Mouse (Mus musculus): ENCODE measurements around the gene Galnt3. TPM values are rescaled to one million over a fixed set of nuclear protein-coding genes. Genes with fewer than 3 reads are reported as not detected.

Galnt3 gene
- polyA plus RNA-seq, 1 experiment from 2014 or later, result 0.31 TPM

- H3K4me3 ChIP-seq (ENCODE audit: low read depth, low read length), result no peak overlapping the region
- WGBS (ENCODE audit: insufficient replicate concordance), result 75% methylated on average over 2 of the region's 2 CpGs
Measured at GRCm38 (mm10) chr2:66151436-66151835, 26.6 kb upstream of the Galnt3 start.

GRCm38 (mm10) chr2:66150531-66150930 lies 25.7 kb upstream of the Galnt3 start:
- Histone ChIP-seq H3K4me3 (ENCODE audit: low read depth, low read length) (no peak overlapping the region), H3K27ac (ENCODE audit: low read depth) (no peak overlapping the region), H3K9ac (replicated peaks) (no peak overlapping the region), H3K4me2 (ENCODE audit: low read depth, low read length) (no peak overlapping the region), H3K4me1 (ENCODE audit: insufficient read depth) (no peaks in the 10 kb centered on the region), H3K9me3 (ENCODE audit: low read length) (no peaks in the 10 kb centered on the region), H3K27me3 (ENCODE audit: insufficient read depth, low read length) (no peaks in the 10 kb centered on the region), H3K36me3 (replicated peaks; ENCODE audit: insufficient read depth, low read length) (no peaks in the 10 kb centered on the region)
- 49% methylated on average over 3 of the region's 3 CpGs for WGBS (ENCODE audit: insufficient replicate concordance)
- no peak for DNase-seq
- no peak for ATAC-seq
- TF ChIP-seq EP300 (IDR thresholded peaks at IDR 0.05; ENCODE audit: low read depth) (no peak), CTCF (IDR thresholded peaks at IDR 0.05; ENCODE audit: low read depth) (no peak)

More at GRCm38 (mm10) chr2:66151436-66151835, 26.6 kb upstream of the Galnt3 start:
- Histone ChIP-seq H3K27ac (ENCODE audit: low read depth) (no peak overlapping the region), H3K4me2 (ENCODE audit: low read depth, low read length) (no peak overlapping the region), H3K9me3 (ENCODE audit: low read length) (no peaks in the 10 kb centered on the region), H3K36me3 (replicated peaks; ENCODE audit: insufficient read depth, low read length) (no peaks in the 10 kb centered on the region), H3K9ac (replicated peaks) (no peak overlapping the region), H3K4me1 (ENCODE audit: insufficient read depth) (no peaks in the 10 kb centered on the region), H3K27me3 (ENCODE audit: insufficient read depth, low read length) (no peaks in the 10 kb centered on the region)
- TF ChIP-seq CTCF (IDR thresholded peaks at IDR 0.05; ENCODE audit: low read depth) (no peak), EP300 (IDR thresholded peaks at IDR 0.05; ENCODE audit: low read depth) (no peak)
- DNase-seq (no peak), ATAC-seq (no peak)

- DNase-seq, result no peak
- H3K4me3 ChIP-seq (ENCODE audit: low read depth, low read length), result no peak overlapping the region
- H3K27ac ChIP-seq (ENCODE audit: low read depth), result no peak overlapping the region
- no peak overlapping the region for H3K4me2 ChIP-seq (ENCODE audit: low read depth, low read length)
- H3K4me1 ChIP-seq (ENCODE audit: insufficient read depth), result no peaks in the 10 kb centered on the region
- H3K9me3 ChIP-seq (ENCODE audit: low read length), result no peaks in the 10 kb centered on the region
- TF ChIP-seq EP300 (IDR thresholded peaks at IDR 0.05; ENCODE audit: low read depth), result no peak
- no peak for TF ChIP-seq CTCF (IDR thresholded peaks at IDR 0.05; ENCODE audit: low read depth)
- ATAC-seq, result no peak
- no peaks in the 10 kb centered on the region for H3K27me3 ChIP-seq (ENCODE audit: insufficient read depth, low read length)
- H3K36me3 ChIP-seq (replicated peaks; ENCODE audit: insufficient read depth, low read length), result no peaks in the 10 kb centered on the region
- WGBS (ENCODE audit: insufficient replicate concordance), result 61% methylated on average over 10 of the region's 10 CpGs
- no peak overlapping the region for H3K9ac ChIP-seq (replicated peaks)
Measured at GRCm38 (mm10) chr2:66148654-66149230, 23.9 kb upstream of the Galnt3 start.

DNA sequence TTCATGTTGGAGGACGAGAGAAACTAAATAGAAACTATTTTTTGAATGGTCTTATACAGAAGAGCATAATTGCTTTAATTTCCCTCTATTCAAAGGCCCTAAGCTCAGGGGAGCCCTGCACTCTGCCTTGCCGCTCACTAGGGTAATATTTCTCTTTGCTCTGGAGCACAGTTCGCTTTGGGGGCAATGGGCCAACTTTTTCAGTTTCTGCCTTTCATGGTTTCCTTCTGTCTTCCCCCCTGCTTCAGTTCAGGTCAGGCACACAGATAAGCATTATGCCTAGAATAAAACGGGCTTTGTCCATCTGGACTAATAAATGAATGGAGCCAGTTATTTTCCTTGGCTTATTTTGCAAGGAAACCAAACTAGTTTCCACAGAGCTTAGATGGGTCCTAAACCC lies 21.7 kb upstream of the Galnt3 start:
- ATAC-seq, result no peak
- DNase-seq, result no peak
- H3K36me3 ChIP-seq (replicated peaks; ENCODE audit: insufficient read depth, low read length), result no peaks in the 10 kb centered on the region
- no peak overlapping the region for H3K4me2 ChIP-seq (ENCODE audit: low read depth, low read length)
- no peaks in the 10 kb centered on the region for H3K4me1 ChIP-seq (ENCODE audit: insufficient read depth)
- H3K9me3 ChIP-seq (ENCODE audit: low read length), result no peaks in the 10 kb centered on the region
- H3K27me3 ChIP-seq (ENCODE audit: insufficient read depth, low read length), result no peaks in the 10 kb centered on the region
- H3K9ac ChIP-seq (replicated peaks), result no peak overlapping the region
- WGBS (ENCODE audit: insufficient replicate concordance), result 67% methylated on average over 4 of the region's 4 CpGs
- TF ChIP-seq EP300 (IDR thresholded peaks at IDR 0.05; ENCODE audit: low read depth), result no peak
- TF ChIP-seq CTCF (IDR thresholded peaks at IDR 0.05; ENCODE audit: low read depth), result no peak
- no peak overlapping the region for H3K27ac ChIP-seq (ENCODE audit: low read depth)
- no peak overlapping the region for H3K4me3 ChIP-seq (ENCODE audit: low read depth, low read length)

DNA sequence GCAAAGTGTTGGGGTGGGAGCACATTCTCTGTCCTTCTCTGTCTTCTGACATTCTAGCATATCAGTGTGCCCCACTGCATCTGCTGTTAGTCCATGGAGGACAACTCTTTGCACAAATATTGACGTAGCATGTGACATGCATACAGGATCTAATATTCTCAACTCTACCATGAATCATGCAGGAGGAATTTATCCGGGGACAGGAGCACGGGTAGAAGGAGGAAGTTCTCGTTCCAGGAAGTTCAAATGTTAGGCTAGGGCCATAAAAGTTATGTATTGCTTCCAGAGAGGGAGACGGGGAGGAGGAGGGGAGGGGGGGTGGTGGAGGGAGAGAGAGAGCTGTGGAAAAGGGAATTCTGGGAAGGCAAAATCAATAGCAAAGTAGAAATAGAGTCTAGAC lies 20.0 kb upstream of the Galnt3 start:
- H3K27ac ChIP-seq (ENCODE audit: low read depth), result no peak overlapping the region
- no peak overlapping the region for H3K9ac ChIP-seq (replicated peaks)
- no peaks in the 10 kb centered on the region for H3K9me3 ChIP-seq (ENCODE audit: low read length)
- H3K4me1 ChIP-seq (ENCODE audit: insufficient read depth), result no peaks in the 10 kb centered on the region
- H3K36me3 ChIP-seq (replicated peaks; ENCODE audit: insufficient read depth, low read length), result no peaks in the 10 kb centered on the region
- no peak overlapping the region for H3K4me3 ChIP-seq (ENCODE audit: low read depth, low read length)
- no peak overlapping the region for H3K4me2 ChIP-seq (ENCODE audit: low read depth, low read length)
- no peak for ATAC-seq
- no peaks in the 10 kb centered on the region for H3K27me3 ChIP-seq (ENCODE audit: insufficient read depth, low read length)
- DNase-seq, result no peak
- 30% methylated on average over 5 of the region's 5 CpGs for WGBS (ENCODE audit: insufficient replicate concordance)
- TF ChIP-seq CTCF (IDR thresholded peaks at IDR 0.05; ENCODE audit: low read depth) (no peak), EP300 (IDR thresholded peaks at IDR 0.05; ENCODE audit: low read depth) (no peak)

- H3K4me1 ChIP-seq (ENCODE audit: insufficient read depth), result no peaks in the 10 kb centered on the region
- H3K36me3 ChIP-seq (replicated peaks; ENCODE audit: insufficient read depth, low read length), result no peaks in the 10 kb centered on the region
- H3K9ac ChIP-seq (replicated peaks), result no peak overlapping the region
- no peaks in the 10 kb centered on the region for H3K9me3 ChIP-seq (ENCODE audit: low read length)
- no peak overlapping the region for H3K27ac ChIP-seq (ENCODE audit: low read depth)
- DNase-seq (no peak), ATAC-seq (no peak)
- H3K4me2 ChIP-seq (ENCODE audit: low read depth, low read length), result no peak overlapping the region
- no peak overlapping the region for H3K4me3 ChIP-seq (ENCODE audit: low read depth, low read length)
- WGBS (ENCODE audit: insufficient replicate concordance), result 72% methylated on average over 4 of the region's 4 CpGs
- TF ChIP-seq EP300 (IDR thresholded peaks at IDR 0.05; ENCODE audit: low read depth) (no peak), CTCF (IDR thresholded peaks at IDR 0.05; ENCODE audit: low read depth) (no peak)
- no peaks in the 10 kb centered on the region for H3K27me3 ChIP-seq (ENCODE audit: insufficient read depth, low read length)
Measured at GRCm38 (mm10) chr2:66143284-66143683, 18.5 kb upstream of the Galnt3 start.

GRCm38 (mm10) chr2:66142711-66143110 lies 17.9 kb upstream of the Galnt3 start:
- no peak for ATAC-seq
- TF ChIP-seq EP300 (IDR thresholded peaks at IDR 0.05; ENCODE audit: low read depth) (no peak), CTCF (IDR thresholded peaks at IDR 0.05; ENCODE audit: low read depth) (no peak)
- WGBS (ENCODE audit: insufficient replicate concordance), result 72% methylated on average over 2 of the region's 2 CpGs

More at GRCm38 (mm10) chr2:66142711-66143110, 17.9 kb upstream of the Galnt3 start:
- Histone ChIP-seq H3K4me1 (ENCODE audit: insufficient read depth) (no peaks in the 10 kb centered on the region), H3K4me2 (ENCODE audit: low read depth, low read length) (no peak overlapping the region), H3K4me3 (ENCODE audit: low read depth, low read length) (no peak overlapping the region), H3K27ac (ENCODE audit: low read depth) (no peak overlapping the region), H3K27me3 (ENCODE audit: insufficient read depth, low read length) (no peaks in the 10 kb centered on the region), H3K9ac (replicated peaks) (no peak overlapping the region), H3K36me3 (replicated peaks; ENCODE audit: insufficient read depth, low read length) (no peaks in the 10 kb centered on the region), H3K9me3 (ENCODE audit: low read length) (no peaks in the 10 kb centered on the region)
- DNase-seq, result no peak

All from liver, postnatal 0 days (tissue).